Mouse (Mus musculus) heart, embryonic 16.5 days (tissue): ENCODE results near the gene Oxa1l. TPM values are rescaled to one million over a fixed set of nuclear protein-coding genes. Genes with fewer than 3 reads are reported as not detected.

Experiments used
- ATAC-seq: fragments of 200-750 bp; cut with Nextera tagmentation; replicated peaks from 2 replicates; pipeline ENCODE4 v1.8.0; 2017; ENCODE audit warnings: moderate number of reproducible peaks; ENCODE audit not compliant: insufficient read depth, low FRiP score; ENCODE audit errors: extremely low read depth
- H3K27ac ChIP-seq: fragments of 300-500 bp; sonication (generic); 2 replicates; pipeline ENCODE4 v1.5.1; 2014; ENCODE audit warnings: mild to moderate bottlenecking, low read length, control low read depth, moderate library complexity
- H3K27me3 ChIP-seq: fragments of 300-500 bp; sonication (generic); 2 replicates; pipeline ENCODE4 v1.6.1; 2014; ENCODE audit warnings: low read length, mixed read lengths; ENCODE audit not compliant: control insufficient read depth, insufficient read depth
- H3K36me3 ChIP-seq: fragments of 300-500 bp; sonication (generic); 2 replicates; pipeline ENCODE4 v1.6.1; 2014; ENCODE audit not compliant: control insufficient read depth, insufficient read depth
- H3K4me1 ChIP-seq: fragments of 300-500 bp; sonication (generic); 2 replicates; pipeline ENCODE4 v1.6.1; 2014; ENCODE audit warnings: low read length, mixed read lengths; ENCODE audit not compliant: control insufficient read depth, insufficient read depth
- H3K4me2 ChIP-seq: fragments of 300-500 bp; sonication (generic); 2 replicates; pipeline ENCODE4 v1.6.1; 2014; ENCODE audit warnings: low read depth, mild to moderate bottlenecking, control low read depth, low read length
- H3K4me3 ChIP-seq: fragments of 300-500 bp; sonication (generic); 2 replicates; pipeline ENCODE4 v1.5.1; 2014; ENCODE audit warnings: mild to moderate bottlenecking, control low read depth, low read length
- H3K9ac ChIP-seq: fragments of 300-500 bp; sonication (generic); 2 replicates; pipeline ENCODE4 v1.6.1; 2014; ENCODE audit warnings: low read length, control low read depth
- H3K9me3 ChIP-seq: fragments of 300-500 bp; sonication (generic); replicated peaks from 2 replicates; pipeline ENCODE4 v1.6.1; 2016; ENCODE audit warnings: low read length; ENCODE audit not compliant: control insufficient read depth
- WGBS: fragments of 180-500 bp; shearing (Covaris S2); extraction: QIAGEN DNeasy Blood & Tissue Kit; methylation state at CpG from one replicate; pipeline ENCODE4 v1.1.7; 2014; 5-methylcytosine and 5-hydroxymethylcytosine counted together
- polyA plus RNA-seq: library from polyadenylated mRNA; unstranded; fragments of >200 nt; fragmentation: Nextera tagmentation; extraction: Ambion mirVana; gene quantifications from 2 replicates; pipeline ENCODE4 v1.2.1, GENCODE M21; 2015

Gene Oxa1l
- polyA plus RNA-seq, 1 experiment from 2014 or later: 66.5 TPM

- Histone ChIP-seq H3K27ac (no peak overlapping the region), H3K4me3 (no peak overlapping the region), H3K27me3 (no peaks in the 10 kb centered on the region), H3K9me3 (no peaks in the 10 kb centered on the region), H3K36me3 (no peaks in the 10 kb centered on the region), H3K4me2 (no peak overlapping the region), H3K9ac (no peak overlapping the region), H3K4me1 (peaks cover 29% of the 10 kb centered on the region)
- ATAC-seq: no peak
- WGBS: 60% methylated on average over 9 of the region's 9 CpGs
These were observed 51.5 kb downstream of the Oxa1l start for GRCm38 (mm10) chr14:54412000-54412576.

GRCm38 (mm10) chr14:54412629-54413170, 52.1 kb downstream of the Oxa1l start:
- Histone ChIP-seq H3K27me3 (no peaks in the 10 kb centered on the region), H3K4me2 (peak overlapping the region; percentile 61; the same call in 1 of the 2 replicates), H3K36me3 (no peaks in the 10 kb centered on the region), H3K4me1 (peaks cover 35% of the 10 kb centered on the region), H3K9ac (peak overlapping the region; percentile 1; the same call in 1 of the 2 replicates), H3K4me3 (no peak overlapping the region), H3K27ac (no peak overlapping the region), H3K9me3 (no peaks in the 10 kb centered on the region)
- no peak for ATAC-seq
- 45% methylated on average over 2 of the region's 2 CpGs for WGBS

- no peaks in the 10 kb centered on the region for H3K27me3 ChIP-seq
- peaks cover 36% of the 10 kb centered on the region for H3K4me1 ChIP-seq
- WGBS: 13% methylated on average over 18 of the region's 18 CpGs
- H3K9me3 ChIP-seq: no peaks in the 10 kb centered on the region
- peak overlapping the region; percentile 60 for H3K27ac ChIP-seq
- ATAC-seq: no peak; the same call in 1 of the 2 replicates
- peak overlapping the region; percentile 64 for H3K9ac ChIP-seq
- peak overlapping the region; percentile 36 for H3K4me3 ChIP-seq
- no peaks in the 10 kb centered on the region for H3K36me3 ChIP-seq
- peak overlapping the region; percentile 61 for H3K4me2 ChIP-seq
These were observed 53.5 kb downstream of the Oxa1l start for GRCm38 (mm10) chr14:54413877-54414700.

DNA sequence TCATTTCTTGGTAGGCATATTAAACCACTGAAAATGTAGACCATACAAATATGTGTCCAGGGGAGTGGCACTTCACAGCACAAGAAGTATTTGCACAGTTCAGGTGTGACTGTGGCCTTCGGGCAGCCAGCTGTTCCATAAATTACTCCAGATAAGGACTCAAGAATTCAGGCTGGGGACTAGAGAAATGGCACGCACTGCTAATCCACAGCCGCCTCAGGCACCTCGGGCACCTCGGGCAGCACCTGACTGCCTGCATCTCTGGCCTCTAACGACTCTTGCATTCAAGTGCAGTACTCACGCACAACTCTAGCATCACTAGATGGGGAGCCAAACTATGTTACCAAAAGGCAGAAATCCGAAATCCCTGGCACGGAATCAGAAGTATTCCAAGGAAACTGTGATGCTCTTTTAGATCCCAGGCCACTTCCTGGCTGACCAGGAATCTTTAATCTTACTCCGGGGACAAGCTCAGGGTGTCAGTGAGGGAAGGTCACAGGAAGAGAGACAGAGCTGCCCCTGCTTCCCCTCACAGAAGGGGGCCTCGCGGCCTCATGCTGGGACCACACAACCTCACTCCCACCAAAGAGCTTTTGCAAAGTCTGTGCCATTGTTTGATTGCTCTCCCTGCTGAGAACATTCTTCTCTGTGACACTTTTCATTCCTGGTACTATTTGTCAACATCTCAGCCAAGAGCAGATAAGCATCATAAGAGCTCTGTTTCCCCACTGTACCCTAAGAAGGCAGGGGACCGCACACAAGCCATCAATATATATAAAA, 54.8 kb downstream of the Oxa1l start:
- Histone ChIP-seq H3K27me3 (no peaks in the 10 kb centered on the region), H3K4me3 (no peak overlapping the region), H3K4me1 (peaks cover 26% of the 10 kb centered on the region), H3K9ac (no peak overlapping the region), H3K36me3 (no peaks in the 10 kb centered on the region), H3K4me2 (no peak overlapping the region), H3K27ac (peak overlapping the region; percentile 39; the same call in 1 of the 2 replicates), H3K9me3 (no peaks in the 10 kb centered on the region)
- no peak for ATAC-seq
- 21% methylated on average over 13 of the region's 13 CpGs for WGBS

- Histone ChIP-seq H3K9ac (no peak overlapping the region), H3K4me1 (peaks cover 26% of the 10 kb centered on the region), H3K4me3 (no peak overlapping the region), H3K36me3 (no peaks in the 10 kb centered on the region), H3K4me2 (no peak overlapping the region), H3K27ac (no peak overlapping the region), H3K27me3 (no peaks in the 10 kb centered on the region), H3K9me3 (no peaks in the 10 kb centered on the region)
- 64% methylated on average over 5 of the region's 5 CpGs for WGBS
- ATAC-seq: no peak
These were observed 55.7 kb downstream of the Oxa1l start for GRCm38 (mm10) chr14:54416229-54416775.

GRCm38 (mm10) chr14:54416830-54417229, 56.2 kb downstream of the Oxa1l start:
- ATAC-seq: no peak
- Histone ChIP-seq H3K9me3 (no peaks in the 10 kb centered on the region), H3K4me2 (peak overlapping the region; percentile 50; the same call in 1 of the 2 replicates), H3K4me1 (peaks cover 26% of the 10 kb centered on the region), H3K9ac (no peak overlapping the region), H3K4me3 (no peak overlapping the region), H3K27ac (no peak overlapping the region), H3K36me3 (no peaks in the 10 kb centered on the region), H3K27me3 (no peaks in the 10 kb centered on the region)
- 82% methylated on average over 4 of the region's 4 CpGs for WGBS

DNA sequence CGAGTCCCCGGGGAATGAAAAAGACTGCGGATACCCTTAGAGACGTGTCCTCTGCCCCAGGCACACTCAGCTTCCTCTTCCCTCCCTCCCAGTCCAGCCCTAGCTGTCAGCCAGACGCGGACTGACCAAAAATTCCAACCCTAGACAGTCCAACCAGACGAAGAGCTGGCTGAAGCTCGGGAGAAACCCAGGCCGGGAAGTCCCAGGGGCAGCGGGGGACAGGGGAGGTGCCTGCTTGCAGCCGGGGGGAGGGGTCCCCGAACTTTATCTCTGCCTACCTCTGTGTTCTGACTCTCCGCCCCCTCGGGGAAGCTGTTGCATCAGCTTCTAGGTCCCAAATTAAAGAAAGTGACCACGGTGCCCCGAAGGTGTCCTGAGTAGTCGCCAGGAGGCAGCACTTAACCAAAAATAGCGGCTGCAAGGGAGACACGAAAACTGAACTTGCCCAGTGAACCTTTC, 57.0 kb downstream of the Oxa1l start, which contains the start of gene Slc7a7:
Gene Slc7a7 (minus strand): TSS at position 158 of the 459 bp plus-strand sequence.
- H3K4me2 ChIP-seq: peak within 1 kb of the TSS; percentile 50
- H3K4me1 ChIP-seq: peaks cover 26% of the 10 kb centered on the region
- H3K27ac ChIP-seq: peak within 1 kb of the TSS; percentile 0; the same call in 1 of the 2 replicates
- peak within 1 kb of the TSS; percentile 30 for H3K4me3 ChIP-seq
- ATAC-seq: peak; percentile 28; the same call in 1 of the 2 replicates
- H3K27me3 ChIP-seq: no peaks in the 10 kb centered on the region
- WGBS: 10% methylated on average over 19 of the region's 19 CpGs
- peak within 1 kb of the TSS; percentile 3; the same call in 1 of the 2 replicates for H3K9ac ChIP-seq
- H3K36me3 ChIP-seq: no peaks in the 10 kb centered on the region
- no peaks in the 10 kb centered on the region for H3K9me3 ChIP-seq
